9 mouse cellular contexts compared by ENCODE assay signal in genomic region chr9:78046755-78047154, GRCm38 (mm10). TPM values are rescaled to one million over a fixed set of nuclear protein-coding genes. Genes with fewer than 3 reads are reported as not detected.
DNase-seq lines count a peak whose midpoint lies in the region; ATAC-seq and TF ChIP-seq lines count a peak whose summit lies in the region.
"Had no signal": no experiment of that assay in that cellular context is flagged by ENCODE, and none has a peak within 500 bp of the region (broad histone marks: within the 10 kb centered on the region; RNA-seq: fewer than 3 reads in every experiment).

No protein-coding gene starts in this region.

- no peak overlapping the region for H3K9ac ChIP-seq in kidney, embryonic 15.5 days
- H3K9ac ChIP-seq in stomach, embryonic 16.5 days (ENCODE audit: low read length) = no peak overlapping the region
- H3K9ac ChIP-seq in midbrain, embryonic 15.5 days = no peak overlapping the region
- H3K9ac ChIP-seq: neural tube, embryonic 13.5 days had no signal

- no peaks in the 10 kb centered on the region for H3K4me1 ChIP-seq in kidney, embryonic 15.5 days
- H3K4me1 ChIP-seq in bone marrow, adult 2 months (ENCODE audit: control insufficient read depth, insufficient read depth, low read length) = no peaks in the 10 kb centered on the region
- 0 out of 2 replicates have a peak, but pooled peaks cover 2% of the 10 kb centered on the region for H3K4me1 ChIP-seq in stomach, embryonic 16.5 days (ENCODE audit: control insufficient read depth, insufficient read depth, low read length)
- H3K4me1 ChIP-seq in midbrain, embryonic 15.5 days = no peaks in the 10 kb centered on the region
- H3K4me1 ChIP-seq: neural tube, embryonic 13.5 days had no signal

- no peaks in the 10 kb centered on the region for H3K9me3 ChIP-seq in kidney, embryonic 15.5 days (replicated peaks)
- no peaks in the 10 kb centered on the region for H3K9me3 ChIP-seq in stomach, embryonic 16.5 days (replicated peaks; ENCODE audit: control insufficient read depth, low read length)
- H3K9me3 ChIP-seq in midbrain, embryonic 15.5 days = no peaks in the 10 kb centered on the region
- H3K9me3 ChIP-seq: neural tube, embryonic 13.5 days had no signal

- H3K4me3 ChIP-seq in kidney, embryonic 15.5 days (replicated peaks) = no peak overlapping the region
- peak overlapping the region; percentile 48 for H3K4me3 ChIP-seq in bone marrow, adult 2 months (replicated peaks; ENCODE audit: control insufficient read depth, low read depth, low read length)
- H3K4me3 ChIP-seq in stomach, embryonic 16.5 days (replicated peaks; ENCODE audit: low read length) = peak overlapping the region; percentile 28
- H3K4me3 ChIP-seq in midbrain, embryonic 15.5 days = no peak overlapping the region
- H3K4me3 ChIP-seq: neural tube, embryonic 13.5 days had no signal

- no peak for TF ChIP-seq POLR2A in bone marrow, adult 2 months (IDR thresholded peaks at IDR 0.05; ENCODE audit: borderline replicate concordance, control insufficient read depth, low read depth, low read length)

- H3K4me2 ChIP-seq in kidney, embryonic 15.5 days = no peak overlapping the region
- H3K4me2 ChIP-seq in stomach, embryonic 16.5 days (ENCODE audit: low read depth, low read length) = peak overlapping the region; percentile 31
- H3K4me2 ChIP-seq in midbrain, embryonic 15.5 days = no peak overlapping the region
- H3K4me2 ChIP-seq: neural tube, embryonic 13.5 days had no signal

- no peak for TF ChIP-seq CTCF in bone marrow, adult 2 months (IDR thresholded peaks at IDR 0.05; ENCODE audit: control insufficient read depth, insufficient read depth, low read length)

- WGBS in kidney, embryonic 15.5 days = 61% methylated on average over 20 of the region's 20 CpGs
- 67% methylated on average over 20 of the region's 20 CpGs for WGBS in bone marrow, adult 2 months
- WGBS in stomach, embryonic 16.5 days = 40% methylated on average over 20 of the region's 20 CpGs
- WGBS in midbrain, embryonic 15.5 days = 56% methylated on average over 20 of the region's 20 CpGs

- ATAC-seq in kidney, embryonic 15.5 days (replicated peaks; ENCODE audit: low FRiP score) = no peak
- no peak for ATAC-seq in stomach, embryonic 16.5 days (ENCODE audit: insufficient read depth, low FRiP score)
- ATAC-seq in midbrain, embryonic 15.5 days (replicated peaks) = no peak

- no peak overlapping the region for H3K27ac ChIP-seq in kidney, embryonic 15.5 days
- H3K27ac ChIP-seq in bone marrow, adult 2 months (ENCODE audit: control insufficient read depth, insufficient read depth, low read depth, low read length, poor library complexity) = no peak overlapping the region
- no peak overlapping the region for H3K27ac ChIP-seq in stomach, embryonic 16.5 days (ENCODE audit: low read length)
- H3K27ac ChIP-seq in midbrain, embryonic 15.5 days = no peak overlapping the region
- H3K27ac ChIP-seq: neural tube, embryonic 13.5 days had no signal

- DNase-seq in kidney, adult 18-20 months = peak; percentile 13
- DNase-seq in liver = peak; percentile 35
- no peak for DNase-seq in adipocyte (ENCODE audit: low spot score)
- DNase-seq in adrenal gland, adult 2 months = no peak

- no peaks in the 10 kb centered on the region for H3K36me3 ChIP-seq in kidney, embryonic 15.5 days
- no peaks in the 10 kb centered on the region for H3K36me3 ChIP-seq in stomach, embryonic 16.5 days (ENCODE audit: control insufficient read depth, insufficient read depth, low read length)
- no peaks in the 10 kb centered on the region for H3K36me3 ChIP-seq in midbrain, embryonic 15.5 days (replicated peaks)
- H3K36me3 ChIP-seq: neural tube, embryonic 13.5 days had no signal

- no peaks in the 10 kb centered on the region for H3K27me3 ChIP-seq in kidney, embryonic 15.5 days
- H3K27me3 ChIP-seq in stomach, embryonic 16.5 days (ENCODE audit: control insufficient read depth, insufficient read depth, low read length) = no peaks in the 10 kb centered on the region
- H3K27me3 ChIP-seq in midbrain, embryonic 15.5 days (replicated peaks) = no peaks in the 10 kb centered on the region
- H3K27me3 ChIP-seq: neural tube, embryonic 13.5 days had no signal

RNA-seq across cellular contexts. Expression of gene Gcm1, which starts 5.0 kb away (rescaled TPM):
- 0.55 and 1.2 TPM in 2 replicates for polyA plus RNA-seq in kidney, embryonic 15.5 days (2015; fragmentation: Nextera tagmentation; extraction: Ambion mirVana)
- polyA plus RNA-seq in bone marrow, adult 2 months (2011; ENCODE audit: insufficient read depth, insufficient read length, low replicate concordance, missing spikeins) = not detected in 2 replicates
- not detected in 2 replicates for polyA plus RNA-seq in stomach, embryonic 16.5 days (2015; fragmentation: Nextera tagmentation; extraction: Ambion mirVana)
- not detected for total RNA-seq in adrenal gland, adult 2 months (2021)
- not detected in 2 replicates for polyA plus RNA-seq in adrenal gland, adult 2 months (2012; rRNA removed)
- not detected in 2 replicates for polyA plus RNA-seq in midbrain, embryonic 15.5 days (2015; fragmentation: Nextera tagmentation; extraction: Ambion mirVana)
- polyA plus RNA-seq: neural tube, embryonic 13.5 days had no signal

Comparison
In these comparisons a context has a peak if more than half of its experiments do, and no peak if none do; other contexts are left out.
1. DNase-seq: peak in kidney, adult 18-20 months (single experiment) and liver (single experiment); none in adipocyte (single experiment) and adrenal gland, adult 2 months (single experiment).
2. H3K4me3 ChIP-seq: peak in bone marrow, adult 2 months (single experiment) and stomach, embryonic 16.5 days (single experiment); none in kidney, embryonic 15.5 days (single experiment) and midbrain, embryonic 15.5 days (single experiment).